Mouse (Mus musculus) frontal cortex, postnatal 14 days (tissue): ENCODE measurements at regions not wholly inside any gene's neighbourhood (a gene's known extent, or its start where the extent isn't known, plus 50 kb on each side); places are given as distances from the start of the nearest gene placed in this dataset.

ENCODE experiments used
- DNase-seq, 2 experiments: peaks; one replicate each; pipeline ENCODE4 v3.0.0; 2022; ENCODE audit warnings: low spot score in 2 of 2

- DNase-seq = no peak
Measured at GRCm38 (mm10) chr8:34756916-34757315, 645.4 kb upstream of the Gm10131 start.

GRCm38 (mm10) chr8:34756171-34756570 lies 644.6 kb upstream of the Gm10131 start:
- DNase-seq = no peak

GRCm38 (mm10) chr8:34755480-34755879 lies 643.9 kb upstream of the Gm10131 start:
- DNase-seq = no peak

- no peak for DNase-seq
Measured at GRCm38 (mm10) chr8:34753046-34753445, 641.5 kb upstream of the Gm10131 start.

- no peak for DNase-seq
Measured at GRCm38 (mm10) chr8:34748521-34748920, 637.0 kb upstream of the Gm10131 start.

GRCm38 (mm10) chr8:34745706-34746105 lies 634.2 kb upstream of the Gm10131 start:
- DNase-seq = no peak

GRCm38 (mm10) chr8:34744682-34745081 lies 633.1 kb upstream of the Gm10131 start:
- no peak for DNase-seq

- DNase-seq = no peak
Measured at GRCm38 (mm10) chr8:34744179-34744578, 632.6 kb upstream of the Gm10131 start.

- DNase-seq = no peak
Measured at GRCm38 (mm10) chr8:34743137-34743536, 631.6 kb upstream of the Gm10131 start.

- DNase-seq = no peak
Measured at GRCm38 (mm10) chr8:34740836-34741235, 629.3 kb upstream of the Gm10131 start.

- DNase-seq = no peak
Measured at GRCm38 (mm10) chr8:34739836-34740804, 628.6 kb upstream of the Gm10131 start.

GRCm38 (mm10) chr8:34736214-34736613 lies 624.7 kb upstream of the Gm10131 start:
- no peak for DNase-seq

GRCm38 (mm10) chr8:34735006-34735405 lies 623.5 kb upstream of the Gm10131 start:
- no peak for DNase-seq

- DNase-seq = no peak
Measured at GRCm38 (mm10) chr8:34732808-34733207, 621.3 kb upstream of the Gm10131 start.

GRCm38 (mm10) chr8:34732362-34732761 lies 620.8 kb upstream of the Gm10131 start:
- DNase-seq = no peak

GRCm38 (mm10) chr8:34731096-34731999 lies 619.8 kb upstream of the Gm10131 start:
- no peak for DNase-seq

- DNase-seq = no peak
Measured at GRCm38 (mm10) chr8:34729585-34729984, 618.0 kb upstream of the Gm10131 start.

- no peak for DNase-seq
Measured at GRCm38 (mm10) chr8:34727699-34728098, 616.2 kb upstream of the Gm10131 start.

- no peak for DNase-seq
Measured at GRCm38 (mm10) chr8:34726145-34726767, 614.7 kb upstream of the Gm10131 start.

GRCm38 (mm10) chr8:34725546-34725945 lies 614.0 kb upstream of the Gm10131 start:
- no peak for DNase-seq

- DNase-seq = no peak
Measured at GRCm38 (mm10) chr8:34709911-34710733, 598.6 kb upstream of the Gm10131 start.
